Mouse (Mus musculus) G1E (cell line): ENCODE measurements around the gene Cdk14. TPM values are rescaled to one million over a fixed set of nuclear protein-coding genes. Genes with fewer than 3 reads are reported as not detected.
A peak's percentile ranks its signal among the peaks of the same experiment; 100 is the strongest.

Experiments
- ATAC-seq: 2 replicates; pipeline ENCODE4 v1.8.0; 2016; ENCODE audit warnings: mild to moderate bottlenecking; ENCODE audit not compliant: insufficient number of reproducible peaks, poor library complexity, low FRiP score, severe bottlenecking; ENCODE audit errors: extremely low read depth
- DNase-seq: peaks from one replicate; pipeline ENCODE4 v3.0.0; 2012; ENCODE audit warnings: low spot score
- H3K27me3 ChIP-seq: 2 replicates; pipeline ENCODE4 v1.6.1; 2012; ENCODE audit warnings: mild to moderate bottlenecking, low read length, inconsistent platforms; ENCODE audit not compliant: insufficient read depth
- H3K36me3 ChIP-seq: replicated peaks from 2 replicates; pipeline ENCODE3; 2012; ENCODE audit warnings: mild to moderate bottlenecking, inconsistent platforms
- H3K4me1 ChIP-seq: 2 replicates; pipeline ENCODE4 v1.6.1; 2012; ENCODE audit warnings: low read depth, low read length, inconsistent platforms, mixed read lengths; ENCODE audit not compliant: insufficient read depth
- H3K4me3 ChIP-seq: 2 replicates; pipeline ENCODE4 v1.5.1; 2012; ENCODE audit warnings: low read depth, mild to moderate bottlenecking, inconsistent platforms, low read length, moderate library complexity, mixed read lengths
- H3K9me3 ChIP-seq: replicated peaks from 2 replicates; pipeline ENCODE4 v1.6.1; 2012; ENCODE audit warnings: inconsistent platforms
- CTCF ChIP-seq: IDR thresholded peaks from 2 replicates; pipeline ENCODE4 v1.5.1; 2012; ENCODE audit warnings: low read depth, low read length, inconsistent platforms, mixed read lengths
- GATA1 ChIP-seq: IDR thresholded peaks from 2 replicates; pipeline ENCODE4 v1.6.1; 2012; ENCODE audit warnings: borderline replicate concordance, low read length, inconsistent platforms, mixed read lengths
- GATA2 ChIP-seq: IDR thresholded peaks from 2 replicates; pipeline ENCODE4 v1.6.1; 2012; ENCODE audit warnings: low read depth, low read length, inconsistent platforms, borderline replicate concordance
- POLR2AphosphoS5 ChIP-seq: IDR thresholded peaks from 2 replicates; pipeline ENCODE4 v1.6.1; 2012; ENCODE audit warnings: low read depth, low read length, inconsistent platforms; ENCODE audit not compliant: insufficient replicate concordance
- TAL1 ChIP-seq: conservative IDR thresholded peaks from 2 replicates; pipeline ENCODE4 v1.6.1; 2012; ENCODE audit warnings: low read depth, low read length, inconsistent platforms, mixed read lengths
- polyA plus RNA-seq: library from polyadenylated mRNA; stranded (reverse); fragments of >175 nt; gene quantifications from 2 replicates; pipeline ENCODE4 v1.2.3, GENCODE M21; 2012
- total RNA-seq, 2 experiments: library from RNA; stranded (forward) in 1 of 2; stranded (reverse) in 1 of 2; fragments of 200-1000 nt in 1 of 2; fragments of >200 nt in 1 of 2; fragmentation: Nextera tagmentation in 1 of 2; gene quantifications; 2 replicates each; pipeline ENCODE4 v1.2.3; 2014 to 2017

Gene Cdk14
- total and polyA plus RNA-seq, 3 experiments, result 0.98 TPM; not detected in 2

- no peaks in the 10 kb centered on the region for H3K9me3 ChIP-seq
- ATAC-seq (no peak), DNase-seq (no peak)
- peaks cover 4% of the 10 kb centered on the region; the same call in 1 of the 2 replicates for H3K27me3 ChIP-seq
- H3K4me3 ChIP-seq, result no peak overlapping the region
- no peaks in the 10 kb centered on the region for H3K4me1 ChIP-seq
- TF ChIP-seq GATA1 (no peak), TAL1 (no peak), GATA2 (no peak), POLR2AphosphoS5 (no peak), CTCF (no peak)
- H3K36me3 ChIP-seq, result no peaks in the 10 kb centered on the region
These were observed 311.1 kb downstream of the Cdk14 start for GRCm38 (mm10) chr5:5109017-5109416.

DNA sequence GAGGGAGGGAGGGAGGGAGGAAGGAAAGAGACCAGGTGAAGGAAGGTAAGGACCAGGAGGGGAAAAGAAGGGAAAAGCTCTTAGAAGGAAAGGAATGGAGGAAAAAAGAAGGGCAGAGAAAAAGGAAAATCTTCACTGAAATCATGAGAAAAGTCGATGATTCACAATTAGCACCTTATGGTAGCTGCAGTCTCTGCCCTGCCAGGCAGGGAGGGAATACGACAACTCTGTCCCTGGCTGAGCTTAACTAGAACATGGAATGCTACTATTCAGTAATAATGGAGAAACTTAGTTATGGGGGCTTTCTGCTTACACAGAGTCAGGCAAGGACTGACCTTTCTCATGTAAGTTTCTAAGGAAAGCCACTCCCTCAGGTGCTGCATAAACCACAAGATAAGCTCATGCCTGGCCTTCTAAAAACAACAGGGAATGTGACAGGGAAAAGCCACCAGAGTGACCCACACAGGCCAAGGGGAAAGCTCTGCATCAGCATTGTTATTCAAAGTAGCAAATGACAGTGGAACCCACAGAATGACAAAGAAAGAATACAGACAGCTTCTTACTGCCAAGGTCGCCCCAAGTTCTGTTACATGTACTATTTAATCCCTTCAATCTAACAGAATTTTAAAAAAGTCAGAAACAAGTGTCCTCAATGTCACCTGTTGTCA, 323.7 kb downstream of the Cdk14 start:
- DNase-seq (no peak), ATAC-seq (no peak)
- Histone ChIP-seq H3K27me3 (no peaks in the 10 kb centered on the region), H3K36me3 (no peaks in the 10 kb centered on the region), H3K4me1 (no peaks in the 10 kb centered on the region), H3K9me3 (no peaks in the 10 kb centered on the region), H3K4me3 (no peak overlapping the region)
- TF ChIP-seq TAL1, result no peak
- TF ChIP-seq POLR2AphosphoS5, result no peak
- no peak for TF ChIP-seq GATA2
- no peak for TF ChIP-seq GATA1

- no peak for ATAC-seq
- no peak for DNase-seq
- no peak overlapping the region for H3K4me3 ChIP-seq
- H3K4me1 ChIP-seq, result no peaks in the 10 kb centered on the region
- no peaks in the 10 kb centered on the region for H3K36me3 ChIP-seq
- H3K27me3 ChIP-seq, result 0 out of 2 replicates have a peak, but pooled peaks cover 3% of the 10 kb centered on the region
- TF ChIP-seq TAL1, result no peak
- no peak for TF ChIP-seq POLR2AphosphoS5
- no peak for TF ChIP-seq GATA1
- no peak for TF ChIP-seq CTCF
- no peak for TF ChIP-seq GATA2
- no peaks in the 10 kb centered on the region for H3K9me3 ChIP-seq
These were observed 327.4 kb downstream of the Cdk14 start for GRCm38 (mm10) chr5:5092736-5093135.

DNA sequence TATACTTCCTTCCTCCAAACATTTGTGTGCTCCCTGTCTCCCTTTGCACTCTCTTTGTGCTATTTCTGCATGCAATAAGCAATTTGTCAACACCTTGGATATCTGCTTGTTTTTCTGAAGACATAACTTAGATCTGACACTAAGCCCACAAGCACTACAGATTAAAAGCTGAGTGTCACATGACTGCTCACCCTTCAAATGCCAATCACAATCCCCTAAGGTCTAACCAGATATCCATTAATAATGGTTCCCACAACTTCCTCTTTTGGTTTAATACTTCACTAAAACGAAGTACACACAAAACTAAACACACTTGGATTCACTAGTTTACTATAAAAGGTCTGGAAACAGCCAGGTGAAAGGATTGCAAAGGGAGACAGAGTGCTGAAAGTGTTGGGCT, 348.6 kb downstream of the Cdk14 start:
- Histone ChIP-seq H3K27me3 (no peaks in the 10 kb centered on the region), H3K4me1 (no peaks in the 10 kb centered on the region), H3K9me3 (no peaks in the 10 kb centered on the region), H3K36me3 (no peaks in the 10 kb centered on the region), H3K4me3 (no peak overlapping the region)
- TF ChIP-seq GATA2 (no peak), GATA1 (no peak), TAL1 (no peak)
- DNase-seq, result no peak
- ATAC-seq, result no peak

DNA sequence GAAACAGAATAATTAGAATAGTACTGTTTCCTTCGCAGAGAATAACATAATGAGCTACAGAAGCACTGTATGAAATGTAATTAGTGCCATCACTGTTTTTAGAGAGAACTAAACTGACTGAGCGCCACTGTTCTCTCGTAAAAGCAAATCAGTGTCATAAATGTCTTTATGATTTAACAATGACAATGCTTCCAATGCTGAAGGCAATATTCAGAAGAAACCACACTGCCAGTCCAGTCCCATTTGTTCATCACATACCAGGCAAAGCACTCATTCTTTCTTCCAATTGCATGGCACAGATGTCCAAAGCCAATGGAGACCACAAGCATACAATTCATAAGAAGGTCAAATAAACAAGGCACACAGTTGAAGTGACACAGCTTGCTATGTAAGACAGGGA, 355.4 kb downstream of the Cdk14 start:
- H3K4me3 ChIP-seq, result no peak overlapping the region
- no peak for ATAC-seq

GRCm38 (mm10) chr5:5056102-5056883, 363.8 kb downstream of the Cdk14 start:
- H3K27me3 ChIP-seq, result peaks cover 3% of the 10 kb centered on the region; the same call in 1 of the 2 replicates
- TF ChIP-seq TAL1 (0 out of 2 replicates have a peak, but pooled peaks have one; percentile 6), GATA1 (no peak), GATA2 (no peak), POLR2AphosphoS5 (no peak), CTCF (no peak)
- H3K36me3 ChIP-seq, result no peaks in the 10 kb centered on the region
- no peak overlapping the region for H3K4me3 ChIP-seq
- ATAC-seq (peak; percentile 76), DNase-seq (no peak)
- peaks cover 17% of the 10 kb centered on the region for H3K4me1 ChIP-seq
- no peaks in the 10 kb centered on the region for H3K9me3 ChIP-seq

More for the DNA sequence above, 355.4 kb downstream of the Cdk14 start:
- H3K36me3 ChIP-seq, result no peaks in the 10 kb centered on the region
- DNase-seq, result no peak
- TF ChIP-seq CTCF (no peak), GATA2 (no peak), TAL1 (no peak), POLR2AphosphoS5 (no peak), GATA1 (no peak)
- no peaks in the 10 kb centered on the region for H3K27me3 ChIP-seq
- H3K9me3 ChIP-seq, result no peaks in the 10 kb centered on the region
- H3K4me1 ChIP-seq, result no peaks in the 10 kb centered on the region
